Mouse (Mus musculus): ENCODE measurements around the gene Slc30a3. TPM values are rescaled to one million over a fixed set of nuclear protein-coding genes. Genes with fewer than 3 reads are reported as not detected.
A peak's percentile ranks its signal among the peaks of the same experiment; 100 is the strongest.

Gene Slc30a3
- 10 to 100 TPM; 41.0 to 47.6 TPM for total RNA-seq (2021)
- long read RNA-seq, transcript Slc30a3-201 (8 exons, 2,089 nt): major isoform, 43 of 63 reads
- long read RNA-seq, partial matches to known transcripts: 13 of 63 reads
- long read RNA-seq, other reads (novel, unspliced or antisense): 7 of 63 reads

GRCm38 (mm10) chr5:31108000-31108490 lies at the start of gene Slc30a3:
TSS of gene Slc30a3 (minus strand) at chr5:31108237.
- no peak for DNase-seq (ENCODE audit: low spot score in 2 of 2)

- DNase-seq (ENCODE audit: low spot score in 2 of 2): peak; percentile 72 to 80
Measured at GRCm38 (mm10) chr5:31154152-31154553, 46.1 kb upstream of the Slc30a3 start, which contains the start of gene Mpv17. TSS of gene Mpv17 (minus strand) at chr5:31154251.

- peak in 1 of 2 experiments; percentile 21 for DNase-seq (ENCODE audit: low spot score in 2 of 2)
Measured at GRCm38 (mm10) chr5:31153516-31154151, 45.6 kb upstream of the Slc30a3 start.

GRCm38 (mm10) chr5:31151746-31152145 lies 43.7 kb upstream of the Slc30a3 start:
- no peak for DNase-seq (ENCODE audit: low spot score in 2 of 2)

GRCm38 (mm10) chr5:31149781-31150180 lies 41.7 kb upstream of the Slc30a3 start:
- DNase-seq (ENCODE audit: low spot score in 2 of 2): no peak

GRCm38 (mm10) chr5:31138968-31139425 lies 31.0 kb upstream of the Slc30a3 start:
- DNase-seq (ENCODE audit: low spot score in 2 of 2): no peak

- DNase-seq (ENCODE audit: low spot score in 2 of 2): peak in 1 of 2 experiments; percentile 17
Measured at GRCm38 (mm10) chr5:31138241-31138967, 30.4 kb upstream of the Slc30a3 start, which contains the start of gene Ucn. TSS of gene Ucn (minus strand) at chr5:31138829.

GRCm38 (mm10) chr5:31137658-31138057 lies 29.6 kb upstream of the Slc30a3 start:
- DNase-seq (ENCODE audit: low spot score in 2 of 2): no peak

- DNase-seq (ENCODE audit: low spot score in 2 of 2): peak in 1 of 2 experiments; percentile 20
Measured at GRCm38 (mm10) chr5:31136730-31137424, 28.8 kb upstream of the Slc30a3 start.

GRCm38 (mm10) chr5:31126050-31126449 lies 18.0 kb upstream of the Slc30a3 start:
- no peak for DNase-seq (ENCODE audit: low spot score in 2 of 2)

GRCm38 (mm10) chr5:31123481-31123880 lies 15.4 kb upstream of the Slc30a3 start:
- no peak for DNase-seq (ENCODE audit: low spot score in 2 of 2)

- no peak for DNase-seq (ENCODE audit: low spot score in 2 of 2)
Measured at GRCm38 (mm10) chr5:31121111-31121510, 13.1 kb upstream of the Slc30a3 start.

GRCm38 (mm10) chr5:31116912-31117311 lies 8.9 kb upstream of the Slc30a3 start:
- DNase-seq (ENCODE audit: low spot score in 2 of 2): no peak

- DNase-seq (ENCODE audit: low spot score in 2 of 2): no peak
Measured at GRCm38 (mm10) chr5:31116354-31116753, 8.3 kb upstream of the Slc30a3 start, which contains the start of gene Trim54. TSS of gene Trim54 (plus strand) at chr5:31116712.

- no peak for DNase-seq (ENCODE audit: low spot score in 2 of 2)
Measured at GRCm38 (mm10) chr5:31110781-31111180, 2.7 kb upstream of the Slc30a3 start.

- no peak for DNase-seq (ENCODE audit: low spot score in 2 of 2)
Measured at GRCm38 (mm10) chr5:31105814-31106335, 2.2 kb downstream of the Slc30a3 start, which contains the start of gene Dnajc5g. TSS of gene Dnajc5g (plus strand) at chr5:31106285.

GRCm38 (mm10) chr5:31095711-31096480 lies 12.1 kb downstream of the Slc30a3 start:
- no peak for DNase-seq (ENCODE audit: low spot score in 2 of 2)

GRCm38 (mm10) chr5:31094799-31095691 lies 13.0 kb downstream of the Slc30a3 start:
- peak; percentile 57 to 61 for DNase-seq (ENCODE audit: low spot score in 2 of 2)

Data from layer of hippocampus, postnatal 10 days (tissue).